Mouse (Mus musculus) limb, embryonic 13.5 days (tissue): ENCODE results near the gene Ifna13. TPM values are rescaled to one million over a fixed set of nuclear protein-coding genes. Genes with fewer than 3 reads are reported as not detected.

Experiments used
- ATAC-seq: fragments of 200-750 bp; cut with Nextera tagmentation; 2 replicates; pipeline ENCODE4 v1.8.0; 2017; ENCODE audit warnings: low read depth, moderate number of reproducible peaks, moderate TSS enrichment; ENCODE audit not compliant: low FRiP score
- H3K27ac ChIP-seq: fragments of 300-500 bp; sonication (generic); 2 replicates; pipeline ENCODE4 v1.5.1; 2015; ENCODE audit warnings: inconsistent platforms, mild to moderate bottlenecking, moderate library complexity
- H3K27me3 ChIP-seq: fragments of 300-500 bp; sonication (generic); 2 replicates; pipeline ENCODE4 v1.6.1; 2015; ENCODE audit warnings: mild to moderate bottlenecking, inconsistent platforms
- H3K36me3 ChIP-seq: fragments of 300-500 bp; sonication (generic); 2 replicates; pipeline ENCODE4 v1.6.1; 2015; ENCODE audit warnings: inconsistent platforms, mild to moderate bottlenecking, moderate library complexity
- H3K4me1 ChIP-seq: fragments of 300-500 bp; sonication (generic); 2 replicates; pipeline ENCODE4 v1.6.1; 2015; ENCODE audit warnings: inconsistent platforms
- H3K4me2 ChIP-seq: fragments of 300-500 bp; sonication (generic); replicated peaks from 2 replicates; pipeline ENCODE4 v1.6.1; 2015; ENCODE audit warnings: inconsistent platforms, mild to moderate bottlenecking, moderate library complexity
- H3K4me3 ChIP-seq: fragments of 300-500 bp; sonication (generic); 2 replicates; pipeline ENCODE4 v1.5.1; 2015; ENCODE audit warnings: moderate library complexity, mild to moderate bottlenecking, inconsistent platforms
- H3K9ac ChIP-seq: fragments of 300-500 bp; sonication (generic); 2 replicates; pipeline ENCODE4 v1.6.1; 2015; ENCODE audit warnings: mild to moderate bottlenecking, inconsistent platforms
- H3K9me3 ChIP-seq: fragments of 300-500 bp; sonication (generic); 2 replicates; pipeline ENCODE4 v1.6.1; 2016; ENCODE audit warnings: inconsistent platforms
- WGBS: fragments of 180-500 bp; shearing (Covaris S2); methylation state at CpG from one replicate; pipeline ENCODE4 v1.1.7; 2015; 5-methylcytosine and 5-hydroxymethylcytosine counted together
- polyA plus RNA-seq: library from polyadenylated mRNA; unstranded; fragments of >200 nt; fragmentation: Nextera tagmentation; extraction: Ambion mirVana; gene quantifications from 2 replicates; pipeline ENCODE4 v1.2.1, GENCODE M21; 2015

Ifna13 gene
- polyA plus RNA-seq, 1 experiment from 2014 or later, result not detected

DNA sequence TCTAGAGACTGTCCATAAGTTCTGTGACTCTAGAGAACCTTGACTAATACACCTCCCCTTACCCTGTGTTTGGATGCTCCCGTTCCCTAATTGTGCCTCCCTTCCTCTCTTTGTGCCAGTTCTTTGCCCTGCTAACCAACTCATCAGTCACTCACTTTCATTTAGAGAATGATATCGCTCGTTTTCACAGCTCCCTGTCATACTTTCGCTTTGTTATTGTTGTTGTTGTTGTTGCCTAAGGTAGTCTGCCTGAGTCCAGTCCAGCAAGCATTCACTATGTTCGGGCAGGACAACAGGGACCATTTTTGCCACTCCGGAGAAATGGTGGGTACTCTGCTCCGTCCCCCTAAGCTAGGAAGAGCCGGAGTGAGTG lies 3.6 kb downstream of the Ifna13 start:
- Histone ChIP-seq H3K27ac (no peak overlapping the region), H3K9me3 (no peaks in the 10 kb centered on the region), H3K4me1 (no peaks in the 10 kb centered on the region), H3K9ac (peak overlapping the region; percentile 39; the same call in 1 of the 2 replicates), H3K4me3 (peak overlapping the region; percentile 41), H3K27me3 (no peaks in the 10 kb centered on the region), H3K36me3 (no peaks in the 10 kb centered on the region), H3K4me2 (peak overlapping the region; percentile 58)
- 59% methylated on average over 8 of the region's 8 CpGs for WGBS
- no peak for ATAC-seq

DNA sequence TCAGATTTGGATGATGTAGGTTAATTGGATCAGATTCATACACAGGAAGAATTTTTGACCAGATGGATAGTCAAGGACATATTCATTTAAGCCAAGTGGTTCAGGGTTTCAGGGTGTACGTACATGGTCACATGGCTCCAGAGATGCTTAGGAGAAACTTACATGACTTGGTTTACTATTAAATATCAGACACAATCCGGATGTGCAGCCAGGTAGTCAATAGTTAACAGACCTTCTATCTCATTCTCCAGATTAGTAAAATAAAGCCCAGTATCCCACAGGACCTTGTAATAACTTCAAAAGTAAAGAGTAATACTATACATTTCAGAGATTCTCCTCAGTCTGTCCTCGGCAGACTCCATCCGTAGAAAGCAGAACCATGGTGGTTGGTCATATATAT lies 9.9 kb downstream of the Ifna13 start, which contains the start of gene C87499:
Gene C87499, minus strand, starts transcription at position 101 of the 400 bp plus-strand sequence.
- no peak within 1 kb of the TSS for H3K4me2 ChIP-seq
- no peaks in the 10 kb centered on the region for H3K9me3 ChIP-seq
- no peak within 1 kb of the TSS for H3K27ac ChIP-seq
- no peaks in the 10 kb centered on the region for H3K4me1 ChIP-seq
- H3K9ac ChIP-seq, result no peak within 1 kb of the TSS
- WGBS, result 88% methylated on average over 4 of the region's 4 CpGs
- ATAC-seq, result no peak
- no peak within 1 kb of the TSS for H3K4me3 ChIP-seq
- no peaks in the 10 kb centered on the region for H3K36me3 ChIP-seq
- H3K27me3 ChIP-seq, result no peaks in the 10 kb centered on the region

DNA sequence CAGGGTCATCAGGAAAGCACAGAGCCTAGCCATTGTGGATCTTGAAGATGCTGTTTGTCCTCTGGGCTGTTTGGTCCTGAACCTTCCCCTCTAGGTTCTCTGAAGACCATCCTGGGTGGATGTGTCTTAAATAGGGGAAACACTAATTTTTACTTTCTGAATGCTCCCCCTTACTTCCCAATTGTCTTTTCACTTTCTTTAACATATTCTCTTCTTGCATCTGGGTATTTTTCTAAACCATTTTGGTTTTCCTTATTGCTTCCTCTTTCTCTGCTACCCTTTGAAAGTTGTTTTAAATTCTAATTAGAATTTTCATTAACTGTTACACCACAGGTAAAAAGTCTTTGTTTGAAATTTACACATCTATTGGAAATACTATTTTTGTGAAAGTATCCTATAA lies 41.0 kb downstream of the Ifna13 start, which contains the start of gene Ifna12:
Gene Ifna12, minus strand, starts transcription at position 101 of the 400 bp plus-strand sequence.
- H3K27ac ChIP-seq, result no peak within 1 kb of the TSS
- ATAC-seq, result no peak
- H3K4me3 ChIP-seq, result no peak within 1 kb of the TSS

More for the DNA sequence above, 41.0 kb downstream of the Ifna13 start, which contains the start of gene Ifna12:
- H3K4me2 ChIP-seq, result no peak within 1 kb of the TSS
- no peak within 1 kb of the TSS for H3K9ac ChIP-seq
- no peaks in the 10 kb centered on the region for H3K27me3 ChIP-seq
- H3K9me3 ChIP-seq, result no peaks in the 10 kb centered on the region
- no peaks in the 10 kb centered on the region for H3K4me1 ChIP-seq
- H3K36me3 ChIP-seq, result no peaks in the 10 kb centered on the region

Other genes with a start within 250 kb of the Ifna13 start
- 6.8 TPM in 2 replicates for gene Hacd4, start 205.5 kb downstream of the Ifna13 start, polyA plus RNA-seq
- not detected in 2 replicates for gene Ifnb1, start 121.7 kb downstream of the Ifna13 start, polyA plus RNA-seq
- not detected in 2 replicates for gene Ifna15, start 86.2 kb downstream of the Ifna13 start, polyA plus RNA-seq
- gene Ifna14, start 72.7 kb downstream of the Ifna13 start, polyA plus RNA-seq, result not detected in 2 replicates
- gene Ifna9, start 52.1 kb downstream of the Ifna13 start, polyA plus RNA-seq, result not detected in 2 replicates
- gene Ifna12, start 41.1 kb downstream of the Ifna13 start, polyA plus RNA-seq, result not detected in 2 replicates
- gene C87499, start 10.0 kb downstream of the Ifna13 start, polyA plus RNA-seq, result not detected in 2 replicates
- gene Ifna16, start 32.5 kb upstream of the Ifna13 start, polyA plus RNA-seq, result not detected in 2 replicates
- gene Ifna2, start 39.5 kb upstream of the Ifna13 start, polyA plus RNA-seq, result not detected in 2 replicates
- gene Ifnab, start 46.9 kb upstream of the Ifna13 start, polyA plus RNA-seq, result not detected in 2 replicates
- gene Gm26566, start 77.3 kb upstream of the Ifna13 start, polyA plus RNA-seq, result 1.0 and 1.1 TPM in 2 replicates
- 123 and 130 TPM in 2 replicates for gene Klhl9, start 78.0 kb upstream of the Ifna13 start, polyA plus RNA-seq
- not detected in 2 replicates for gene Gm13271, start 110.4 kb upstream of the Ifna13 start, polyA plus RNA-seq
- 0.34 and 0.45 TPM in 2 replicates for gene Gm13283, start 115.7 kb upstream of the Ifna13 start, polyA plus RNA-seq
- gene Gm13290, start 129.4 kb upstream of the Ifna13 start, polyA plus RNA-seq, result 0.46 and 0.59 TPM in 2 replicates
- not detected in 2 replicates for gene Gm13289, start 132.5 kb upstream of the Ifna13 start, polyA plus RNA-seq
- not detected in 2 replicates for gene Gm13272, start 135.4 kb upstream of the Ifna13 start, polyA plus RNA-seq
- 0.27 and 0.41 TPM in 2 replicates for gene Ifnz, start 137.7 kb upstream of the Ifna13 start, polyA plus RNA-seq
- not detected in 2 replicates for gene Gm13276, start 141.2 kb upstream of the Ifna13 start, polyA plus RNA-seq
- gene Gm13277, start 144.2 kb upstream of the Ifna13 start, polyA plus RNA-seq, result not detected in 2 replicates
- not detected in 2 replicates for gene Gm13278, start 147.1 kb upstream of the Ifna13 start, polyA plus RNA-seq
- not detected in 2 replicates for gene Gm13275, start 150.0 kb upstream of the Ifna13 start, polyA plus RNA-seq
- not detected in 2 replicates for gene Gm13279, start 152.9 kb upstream of the Ifna13 start, polyA plus RNA-seq
- gene Gm13285, start 155.2 kb upstream of the Ifna13 start, polyA plus RNA-seq, result 0.76 and 1.0 TPM in 2 replicates
- gene Gm13287, start 158.8 kb upstream of the Ifna13 start, polyA plus RNA-seq, result not detected in 2 replicates
- not detected in 2 replicates for gene Gm13288, start 161.1 kb upstream of the Ifna13 start, polyA plus RNA-seq
- not detected in 2 replicates for gene Ifna7, start 171.8 kb upstream of the Ifna13 start, polyA plus RNA-seq
- not detected in 2 replicates for gene Ifna11, start 175.5 kb upstream of the Ifna13 start, polyA plus RNA-seq
- not detected in 2 replicates for gene Ifna6, start 183.0 kb upstream of the Ifna13 start, polyA plus RNA-seq
- not detected in 2 replicates for gene Ifna5, start 191.1 kb upstream of the Ifna13 start, polyA plus RNA-seq
- gene Ifna4, start 197.4 kb upstream of the Ifna13 start, polyA plus RNA-seq, result not detected in 2 replicates
- gene Ifna1, start 205.6 kb upstream of the Ifna13 start, polyA plus RNA-seq, result not detected in 2 replicates
- not detected in 2 replicates for gene Ifne, start 235.7 kb upstream of the Ifna13 start, polyA plus RNA-seq